12 mouse cellular contexts compared by ENCODE assay signal in the genomic region with DNA sequence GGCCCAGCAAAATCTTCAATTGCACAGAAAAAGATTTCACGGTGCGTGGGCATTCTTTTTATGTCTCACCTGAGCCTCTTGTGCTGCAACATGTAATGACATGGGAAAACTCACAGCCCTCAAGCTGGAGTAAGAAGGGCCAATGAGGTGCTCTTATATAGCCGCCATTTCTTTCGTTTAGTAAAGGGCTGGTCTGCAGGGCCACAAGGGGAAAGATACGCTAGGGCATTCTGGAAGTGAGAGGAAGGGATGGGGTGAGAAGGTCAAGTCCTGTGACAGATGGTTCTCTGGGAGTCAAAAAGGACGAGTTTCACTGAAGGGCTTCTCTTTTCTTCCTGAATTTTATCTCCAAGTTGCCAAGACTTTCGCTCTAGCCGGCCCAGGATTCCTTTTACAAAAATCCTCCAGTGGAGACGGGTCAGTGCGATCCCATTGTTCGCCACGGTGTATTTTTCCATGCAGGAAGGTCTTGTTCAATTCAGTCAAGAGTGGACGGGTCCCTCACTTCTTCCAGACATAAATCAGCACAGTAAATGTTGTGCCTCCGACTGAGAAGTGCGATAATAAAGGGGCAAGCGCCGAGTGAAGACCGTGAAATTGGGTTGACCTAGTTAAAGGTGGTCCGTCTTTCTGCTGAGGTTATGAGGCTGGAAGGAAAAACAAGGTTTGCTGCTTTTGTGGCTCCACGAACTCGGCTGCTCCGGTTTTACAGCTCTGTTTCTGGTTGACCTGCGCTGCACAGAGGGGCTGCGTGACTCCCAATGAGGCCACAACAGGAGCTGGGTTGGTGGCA.
DNase-seq lines count a peak whose midpoint lies in the region; ATAC-seq and TF ChIP-seq lines count a peak whose summit lies in the region.
"Had no signal": no experiment of that assay in that cellular context is flagged by ENCODE, and none has a peak within 500 bp of the region (broad histone marks: within the 10 kb centered on the region; RNA-seq: fewer than 3 reads in every experiment).

No protein-coding gene starts in this region.

- peak overlapping the region; percentile 25 for H3K4me3 ChIP-seq in hindbrain, embryonic 16.5 days (ENCODE audit: low read length)
- peak overlapping the region; percentile 10 for H3K4me3 ChIP-seq in midbrain, embryonic 14.5 days (replicated peaks; ENCODE audit: low read depth, low read length)
- no peak overlapping the region for H3K4me3 ChIP-seq in heart, adult 2 months
- no peak overlapping the region for H3K4me3 ChIP-seq in thymus, adult 2 months (ENCODE audit: control insufficient read depth, insufficient read depth, low read length)
- H3K4me3 ChIP-seq: erythroblast, embryonic 14.5 days; gastrocnemius, adult 2 months; megakaryocyte, embryonic 14.5 days had no signal

- peaks cover 6% of the 10 kb centered on the region for H3K4me1 ChIP-seq in hindbrain, embryonic 16.5 days (ENCODE audit: control insufficient read depth, insufficient read depth, low read depth, low read length)
- H3K4me1 ChIP-seq in midbrain, embryonic 14.5 days (ENCODE audit: control insufficient read depth, insufficient read depth, low read length) = peaks cover 7% of the 10 kb centered on the region
- H3K4me1 ChIP-seq in heart, adult 2 months (ENCODE audit: control insufficient read depth, insufficient read depth, low read length) = no peaks in the 10 kb centered on the region
- no peaks in the 10 kb centered on the region for H3K4me1 ChIP-seq in thymus, adult 2 months (replicated peaks; ENCODE audit: control insufficient read depth, insufficient read depth, low read length)
- H3K4me1 ChIP-seq: megakaryocyte, embryonic 14.5 days had no signal

- intact Hi-C loops in heart, adult 2 months (cut with DNase I) = no loop called here

- no peak for TF ChIP-seq POLR2A in heart, adult 2 months (IDR thresholded peaks at IDR 0.05; ENCODE audit: insufficient read depth, low read depth, low read length)
- no peak for TF ChIP-seq POLR2A in thymus, adult 2 months (IDR thresholded peaks at IDR 0.05; ENCODE audit: control insufficient read depth, extremely low read depth, insufficient read depth, low read length, poor library complexity)

- TF ChIP-seq CTCF in heart, adult 2 months (IDR thresholded peaks at IDR 0.05) = no peak
- TF ChIP-seq CTCF in thymus, adult 2 months (IDR thresholded peaks at IDR 0.05; ENCODE audit: borderline replicate concordance, control insufficient read depth, extremely low read depth, insufficient read depth, low read length, poor library complexity) = no peak

- 20% methylated on average over 24 of the region's 24 CpGs for WGBS in hindbrain, embryonic 16.5 days
- 13% methylated on average over 24 of the region's 24 CpGs for WGBS in midbrain, embryonic 14.5 days
- 57% methylated on average over 24 of the region's 24 CpGs for WGBS in heart, adult 2 months
- WGBS in thymus, adult 2 months = 79% methylated on average over 24 of the region's 24 CpGs

- H3K27ac ChIP-seq in hindbrain, embryonic 16.5 days (ENCODE audit: low read depth, low read length) = no peak overlapping the region
- no peak overlapping the region for H3K27ac ChIP-seq in midbrain, embryonic 14.5 days (replicated peaks; ENCODE audit: low read depth, low read length)
- no peak overlapping the region for H3K27ac ChIP-seq in heart, adult 2 months
- no peak overlapping the region for H3K27ac ChIP-seq in thymus, adult 2 months (ENCODE audit: control insufficient read depth, insufficient read depth, low read length)
- H3K27ac ChIP-seq: gastrocnemius, adult 2 months had no signal

- peak; percentile 46 for DNase-seq in Muller cell, postnatal 12 days (ENCODE audit: inconsistent ontology term)
- DNase-seq in embryo, embryonic 10.5 days (ENCODE audit: low spot score) = peak; percentile 71
- peak; percentile 48 for DNase-seq in midbrain, embryonic 14.5 days
- no peak for DNase-seq in right cerebral cortex, postnatal 36 days (ENCODE audit: low spot score in 2 of 2)
- no peak for DNase-seq in heart, adult 2 months
- DNase-seq in thymus, adult 2 months = no peak
- DNase-seq: cerebellum, adult 9-11 months; gastrocnemius, adult 2 months had no signal

- no peak for TF ChIP-seq EP300 in heart, adult 2 months (IDR thresholded peaks at IDR 0.05; ENCODE audit: insufficient read depth, low read depth, low read length)

- 0 out of 2 replicates have a peak, but pooled peaks cover 3% of the 10 kb centered on the region for H3K27me3 ChIP-seq in hindbrain, embryonic 16.5 days (replicated peaks; ENCODE audit: control insufficient read depth, insufficient read depth, low read length)
- H3K27me3 ChIP-seq in midbrain, embryonic 14.5 days (ENCODE audit: control insufficient read depth, insufficient read depth, low read length) = no peaks in the 10 kb centered on the region
- no peaks in the 10 kb centered on the region for H3K27me3 ChIP-seq in heart, adult 2 months (ENCODE audit: control insufficient read depth, insufficient read depth, low read length)
- H3K27me3 ChIP-seq in thymus, adult 2 months (ENCODE audit: control insufficient read depth, insufficient read depth, low read length) = no peaks in the 10 kb centered on the region

- 0 out of 2 replicates have a peak overlapping the region, but pooled peaks have one; percentile 33 for H3K9ac ChIP-seq in hindbrain, embryonic 16.5 days (ENCODE audit: low read depth, low read length)
- H3K9ac ChIP-seq in midbrain, embryonic 14.5 days (replicated peaks; ENCODE audit: low read length) = no peak overlapping the region
- H3K9ac ChIP-seq in heart, adult 2 months (ENCODE audit: low read depth, low read length) = no peak overlapping the region

- H3K4me2 ChIP-seq in hindbrain, embryonic 16.5 days (ENCODE audit: low read length) = peak overlapping the region; percentile 45
- peak overlapping the region; percentile 43 for H3K4me2 ChIP-seq in midbrain, embryonic 14.5 days (ENCODE audit: low read length)

- H3K36me3 ChIP-seq in hindbrain, embryonic 16.5 days (ENCODE audit: control insufficient read depth, insufficient read depth, low read length) = no peaks in the 10 kb centered on the region
- no peaks in the 10 kb centered on the region for H3K36me3 ChIP-seq in midbrain, embryonic 14.5 days (ENCODE audit: control insufficient read depth, insufficient read depth, low read length)
- no peaks in the 10 kb centered on the region for H3K36me3 ChIP-seq in heart, adult 2 months (ENCODE audit: control insufficient read depth, insufficient read depth, low read length)
- no peaks in the 10 kb centered on the region for H3K36me3 ChIP-seq in thymus, adult 2 months (ENCODE audit: control insufficient read depth, insufficient read depth, low read length)

- ATAC-seq in hindbrain, embryonic 16.5 days = peak; percentile 37; the same call in 1 of the 2 replicates
- ATAC-seq in midbrain, embryonic 14.5 days (ENCODE audit: low FRiP score, low TSS enrichment) = no peak; the same call in 1 of the 2 replicates
- ATAC-seq in megakaryocyte-erythroid progenitor cell, adult 5-6 weeks (replicated peaks; ENCODE audit: low FRiP score, low TSS enrichment, poor library complexity, severe bottlenecking) = no peak

- no peaks in the 10 kb centered on the region for H3K9me3 ChIP-seq in hindbrain, embryonic 16.5 days (ENCODE audit: control insufficient read depth, low read length)
- no peaks in the 10 kb centered on the region for H3K9me3 ChIP-seq in midbrain, embryonic 14.5 days (ENCODE audit: control insufficient read depth, low read length)
- H3K9me3 ChIP-seq: megakaryocyte, embryonic 14.5 days had no signal

- H3K79me2 ChIP-seq in heart, adult 2 months (replicated peaks; ENCODE audit: control insufficient read depth, insufficient read depth, low read length) = no peaks in the 10 kb centered on the region

Comparison
In these comparisons a context has a peak if more than half of its experiments do, and no peak if none do; other contexts are left out.
1. DNase-seq: peak in Muller cell, postnatal 12 days (single experiment), embryo, embryonic 10.5 days (single experiment) and midbrain, embryonic 14.5 days (single experiment); none in right cerebral cortex, postnatal 36 days (0 of 2), heart, adult 2 months (0 of 2) and thymus, adult 2 months (single experiment).
2. H3K4me3 ChIP-seq: peak in hindbrain, embryonic 16.5 days (single experiment) and midbrain, embryonic 14.5 days (single experiment); none in heart, adult 2 months (single experiment) and thymus, adult 2 months (single experiment).